Mouse (Mus musculus) limb, embryonic 12.5 days (tissue): ENCODE data around the gene Olfr49. TPM values are rescaled to one million over a fixed set of nuclear protein-coding genes. Genes with fewer than 3 reads are reported as not detected.

Experiments
- ATAC-seq: fragments of 200-750 bp; cut with Nextera tagmentation; 2 replicates; pipeline ENCODE4 v1.8.0; 2017; ENCODE audit warnings: low read depth, moderate TSS enrichment; ENCODE audit not compliant: insufficient number of reproducible peaks, insufficient read depth, low FRiP score, low TSS enrichment
- H3K27ac ChIP-seq: fragments of 300-500 bp; sonication (generic); 2 replicates; pipeline ENCODE4 v1.5.1; 2016; ENCODE audit warnings: mild to moderate bottlenecking, moderate library complexity
- H3K27me3 ChIP-seq: fragments of 300-500 bp; sonication (generic); 2 replicates; pipeline ENCODE4 v1.6.1; 2016; ENCODE audit warnings: mild to moderate bottlenecking, moderate library complexity
- H3K36me3 ChIP-seq: fragments of 300-500 bp; sonication (generic); 2 replicates; pipeline ENCODE4 v1.6.1; 2016; ENCODE audit warnings: mild to moderate bottlenecking, moderate library complexity
- H3K4me1 ChIP-seq: fragments of 300-500 bp; sonication (generic); replicated peaks from 2 replicates; pipeline ENCODE4 v1.6.1; 2016
- H3K4me2 ChIP-seq: fragments of 300-500 bp; sonication (generic); 2 replicates; pipeline ENCODE4 v1.6.1; 2016; ENCODE audit warnings: mild to moderate bottlenecking, moderate library complexity
- H3K4me3 ChIP-seq: fragments of 300-500 bp; sonication (generic); replicated peaks from 2 replicates; pipeline ENCODE4 v1.5.1; 2016; ENCODE audit warnings: mild to moderate bottlenecking
- H3K9ac ChIP-seq: fragments of 300-500 bp; sonication (generic); replicated peaks from 2 replicates; pipeline ENCODE4 v1.6.1; 2016; ENCODE audit warnings: mild to moderate bottlenecking, moderate library complexity
- H3K9me3 ChIP-seq: fragments of 300-500 bp; sonication (generic); 2 replicates; pipeline ENCODE4 v1.6.1; 2016; ENCODE audit warnings: mild to moderate bottlenecking, moderate library complexity
- WGBS: fragments of 180-500 bp; shearing (Covaris S2); methylation state at CpG from one replicate; pipeline ENCODE4 v1.1.7; 2016; 5-methylcytosine and 5-hydroxymethylcytosine counted together
- polyA plus RNA-seq: library from polyadenylated mRNA; unstranded; fragments of >200 nt; fragmentation: Nextera tagmentation; extraction: Ambion mirVana; gene quantifications from 2 replicates; pipeline ENCODE4 v1.2.1, GENCODE M21; 2016

Gene Olfr49
- polyA plus RNA-seq, 1 experiment from 2014 or later = not detected

DNA sequence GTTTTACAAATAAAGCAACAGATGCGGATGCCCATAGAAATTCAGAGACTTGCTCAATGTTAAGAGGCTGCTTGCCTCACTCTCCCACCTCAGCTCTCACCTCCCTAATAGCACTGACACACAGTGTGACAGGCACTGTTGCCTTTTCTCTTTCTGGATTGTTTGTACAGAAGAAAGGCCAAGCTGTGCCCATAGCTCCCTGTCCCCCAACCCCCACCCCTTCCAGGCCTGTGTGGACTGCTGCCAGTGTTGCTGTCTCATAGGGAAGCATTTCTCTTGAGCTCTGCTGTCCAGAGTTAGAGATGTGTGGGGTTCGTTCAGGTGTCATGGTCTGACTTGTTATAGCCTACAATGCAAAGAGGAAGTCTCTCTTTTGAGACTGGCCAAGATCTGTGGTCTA lies 24.5 kb downstream of the Olfr49 start:
- Histone ChIP-seq H3K27ac (no peak overlapping the region), H3K4me3 (peak overlapping the region; percentile 66), H3K36me3 (peaks cover 20% of the 10 kb centered on the region), H3K4me1 (peaks cover 15% of the 10 kb centered on the region), H3K9me3 (no peaks in the 10 kb centered on the region), H3K9ac (no peak overlapping the region), H3K4me2 (peak overlapping the region; percentile 79), H3K27me3 (no peaks in the 10 kb centered on the region)
- WGBS = 76% methylated on average over 2 of the region's 2 CpGs
- ATAC-seq = no peak

GRCm38 (mm10) chr14:54259722-54260085 lies 25.0 kb downstream of the Olfr49 start:
- H3K4me1 ChIP-seq = peaks cover 15% of the 10 kb centered on the region
- ATAC-seq = no peak
- peak overlapping the region; percentile 61 for H3K9ac ChIP-seq
- H3K27ac ChIP-seq = peak overlapping the region; percentile 83
- WGBS = 14% methylated on average over 8 of the region's 8 CpGs
- H3K4me3 ChIP-seq = peak overlapping the region; percentile 66
- H3K9me3 ChIP-seq = no peaks in the 10 kb centered on the region
- peak overlapping the region; percentile 79 for H3K4me2 ChIP-seq
- peaks cover 17% of the 10 kb centered on the region for H3K36me3 ChIP-seq
- no peaks in the 10 kb centered on the region for H3K27me3 ChIP-seq

GRCm38 (mm10) chr14:54259003-54259721 lies 25.6 kb downstream of the Olfr49 start:
- Histone ChIP-seq H3K27ac (peak overlapping the region; percentile 83), H3K4me3 (peak overlapping the region; percentile 66), H3K4me2 (peak overlapping the region; percentile 79), H3K9ac (peak overlapping the region; percentile 61), H3K36me3 (peaks cover 15% of the 10 kb centered on the region), H3K9me3 (no peaks in the 10 kb centered on the region), H3K27me3 (no peaks in the 10 kb centered on the region), H3K4me1 (peaks cover 15% of the 10 kb centered on the region)
- ATAC-seq = peak; percentile 96
- WGBS = under 1% methylated on average over 35 of the region's 35 CpGs

- H3K4me3 ChIP-seq = no peak overlapping the region; the same call in 1 of the 2 replicates
- no peak overlapping the region; the same call in 1 of the 2 replicates for H3K4me2 ChIP-seq
Measured at GRCm38 (mm10) chr14:54258131-54258670, 26.5 kb downstream of the Olfr49 start.

GRCm38 (mm10) chr14:54254670-54255202 lies 30.0 kb downstream of the Olfr49 start:
- no peak for ATAC-seq
- Histone ChIP-seq H3K4me3 (peak overlapping the region; percentile 59), H3K9me3 (no peaks in the 10 kb centered on the region), H3K9ac (0 out of 2 replicates have a peak overlapping the region, but pooled peaks have one; percentile 68), H3K27me3 (no peaks in the 10 kb centered on the region), H3K27ac (no peak overlapping the region), H3K36me3 (peaks cover 6% of the 10 kb centered on the region; the same call in 1 of the 2 replicates), H3K4me1 (peaks cover 27% of the 10 kb centered on the region), H3K4me2 (peak overlapping the region; percentile 72)
- WGBS = 60% methylated on average over 12 of the region's 12 CpGs

More at GRCm38 (mm10) chr14:54258131-54258670, 26.5 kb downstream of the Olfr49 start:
- Histone ChIP-seq H3K36me3 (peaks cover 7% of the 10 kb centered on the region), H3K9ac (no peak overlapping the region), H3K27ac (no peak overlapping the region), H3K9me3 (no peaks in the 10 kb centered on the region), H3K4me1 (peaks cover 15% of the 10 kb centered on the region), H3K27me3 (no peaks in the 10 kb centered on the region)
- no peak for ATAC-seq
- WGBS = 67% methylated on average over 7 of the region's 7 CpGs

- under 1% methylated on average over 39 of the region's 39 CpGs for WGBS
- Histone ChIP-seq H3K27me3 (no peaks in the 10 kb centered on the region), H3K4me1 (peaks cover 30% of the 10 kb centered on the region)
Measured at GRCm38 (mm10) chr14:54253741-54254291, 30.9 kb downstream of the Olfr49 start, which contains the start of the genes Dad1 and Abhd4. Gene Dad1 (minus strand): TSS chr14:54254104. Gene Abhd4 (plus strand): TSS chr14:54254188.

GRCm38 (mm10) chr14:54250122-54250521 lies 34.6 kb downstream of the Olfr49 start:
- no peaks in the 10 kb centered on the region for H3K27me3 ChIP-seq
- H3K9ac ChIP-seq = no peak overlapping the region
- no peak overlapping the region for H3K27ac ChIP-seq
- H3K4me3 ChIP-seq = no peak overlapping the region
- WGBS = 36% methylated on average over 4 of the region's 4 CpGs
- H3K36me3 ChIP-seq = peaks cover 37% of the 10 kb centered on the region
- H3K4me1 ChIP-seq = peaks cover 26% of the 10 kb centered on the region
- no peak overlapping the region for H3K4me2 ChIP-seq
- H3K9me3 ChIP-seq = no peaks in the 10 kb centered on the region
- ATAC-seq = no peak

More at GRCm38 (mm10) chr14:54253741-54254291, 30.9 kb downstream of the Olfr49 start, which contains the start of the genes Dad1 and Abhd4:
- ATAC-seq = peak; percentile 100
- peak within 1 kb of the TSS; percentile 68 for H3K9ac ChIP-seq
- H3K9me3 ChIP-seq = no peaks in the 10 kb centered on the region
- peaks cover 11% of the 10 kb centered on the region; the same call in 1 of the 2 replicates for H3K36me3 ChIP-seq
- H3K4me3 ChIP-seq = peak within 1 kb of the TSS; percentile 59
- H3K27ac ChIP-seq = peak within 1 kb of the TSS; percentile 57
- peak within 1 kb of the TSS; percentile 72 for H3K4me2 ChIP-seq

DNA sequence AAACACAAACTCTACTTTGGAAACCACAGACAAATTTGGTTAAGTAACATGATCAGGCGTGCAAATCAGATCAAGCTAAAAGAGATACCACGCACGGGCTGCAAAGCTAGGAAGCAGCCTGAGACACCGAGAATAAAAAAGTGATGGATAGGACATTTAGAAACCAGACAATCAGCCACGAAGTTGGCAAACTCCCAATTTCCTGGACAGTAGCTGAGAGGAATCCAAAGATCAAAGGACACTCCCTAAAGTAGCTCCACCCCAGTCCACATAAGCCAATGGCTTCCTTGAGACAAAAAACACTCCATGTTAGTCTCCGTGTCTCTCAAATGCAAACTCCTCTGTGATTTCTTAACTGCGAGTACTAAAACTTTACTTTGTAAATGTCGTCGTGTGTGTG lies 35.4 kb downstream of the Olfr49 start:
- Histone ChIP-seq H3K9me3 (no peaks in the 10 kb centered on the region), H3K4me1 (peaks cover 26% of the 10 kb centered on the region), H3K9ac (no peak overlapping the region), H3K36me3 (peaks cover 41% of the 10 kb centered on the region), H3K27me3 (no peaks in the 10 kb centered on the region), H3K4me3 (no peak overlapping the region), H3K27ac (no peak overlapping the region), H3K4me2 (no peak overlapping the region)
- WGBS = 65% methylated on average over 9 of the region's 9 CpGs
- no peak for ATAC-seq

DNA sequence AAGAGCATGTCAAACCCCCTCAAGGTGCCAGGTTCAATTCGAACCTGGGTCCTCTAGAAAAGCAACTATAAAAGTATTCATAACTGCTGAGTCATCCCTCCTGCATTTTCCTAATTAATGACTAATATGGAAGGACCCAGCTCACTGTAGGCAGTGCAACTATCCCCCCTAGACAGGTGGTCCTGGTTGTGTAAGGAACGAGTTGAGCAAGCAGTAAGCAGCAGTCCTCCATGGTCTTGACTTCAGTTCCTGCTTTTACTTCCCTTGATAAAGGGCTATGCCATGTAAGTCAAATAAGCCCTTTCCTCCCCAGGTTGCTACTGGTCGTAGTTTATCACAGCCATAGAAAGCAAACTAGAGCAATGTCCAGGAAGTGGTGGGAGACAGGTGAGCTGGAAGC lies 38.5 kb downstream of the Olfr49 start:
- Histone ChIP-seq H3K4me1 (peaks cover 13% of the 10 kb centered on the region; the same call in 1 of the 2 replicates), H3K36me3 (peaks cover 59% of the 10 kb centered on the region), H3K4me3 (no peak overlapping the region), H3K9me3 (no peaks in the 10 kb centered on the region), H3K9ac (no peak overlapping the region), H3K27ac (no peak overlapping the region), H3K4me2 (no peak overlapping the region), H3K27me3 (no peaks in the 10 kb centered on the region)
- ATAC-seq = no peak
- 91% methylated on average over 3 of the region's 3 CpGs for WGBS

DNA sequence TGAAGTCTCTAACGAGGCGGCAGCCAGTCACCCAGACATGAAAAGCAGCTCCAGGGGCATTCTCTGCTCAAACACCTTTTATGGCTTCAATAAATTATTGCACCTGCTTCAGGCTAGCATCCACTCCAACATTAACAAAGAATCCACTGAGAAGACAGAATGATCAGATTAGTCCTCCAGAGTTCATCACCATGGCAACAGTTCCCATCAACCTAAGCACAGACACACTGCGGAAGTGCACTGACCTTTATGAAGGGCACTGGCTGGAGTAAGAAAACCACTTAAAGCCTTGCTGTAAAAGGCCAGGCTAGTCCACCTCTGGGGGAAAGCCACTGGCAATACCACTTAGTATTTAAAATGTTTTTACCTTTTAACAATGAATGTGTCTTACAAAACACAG lies 40.6 kb downstream of the Olfr49 start:
- Histone ChIP-seq H3K4me3 (no peak overlapping the region), H3K36me3 (peaks cover 60% of the 10 kb centered on the region), H3K4me2 (no peak overlapping the region), H3K4me1 (peaks cover 4% of the 10 kb centered on the region; the same call in 1 of the 2 replicates), H3K27me3 (no peaks in the 10 kb centered on the region), H3K9me3 (no peaks in the 10 kb centered on the region), H3K9ac (no peak overlapping the region), H3K27ac (no peak overlapping the region)
- WGBS = 37% methylated on average over 3 of the region's 3 CpGs
- no peak for ATAC-seq

GRCm38 (mm10) chr14:54240542-54240941 lies 44.2 kb downstream of the Olfr49 start:
- no peak overlapping the region for H3K4me2 ChIP-seq
- WGBS = 93% methylated on average over 5 of the region's 5 CpGs
- no peak overlapping the region for H3K9ac ChIP-seq
- no peak overlapping the region for H3K27ac ChIP-seq
- peaks cover 52% of the 10 kb centered on the region for H3K36me3 ChIP-seq
- ATAC-seq = no peak
- H3K4me3 ChIP-seq = no peak overlapping the region
- no peaks in the 10 kb centered on the region for H3K27me3 ChIP-seq
- no peaks in the 10 kb centered on the region for H3K9me3 ChIP-seq
- H3K4me1 ChIP-seq = no peaks in the 10 kb centered on the region
